Mouse (Mus musculus) thymus, adult 2 months (tissue): ENCODE measurements at regions not wholly inside any gene's neighbourhood (a gene's known extent, or its start where the extent isn't known, plus 50 kb on each side); places are given as distances from the start of the nearest gene placed in this dataset.
A peak's percentile ranks its signal among the peaks of the same experiment; 100 is the strongest.

Experiments
- DNase-seq: peaks from one replicate; pipeline ENCODE4 v3.0.0; 2021
- H3K27ac ChIP-seq: fragments of 200-500 bp; 2 replicates; pipeline ENCODE4 v1.5.1; 2012; ENCODE audit warnings: low read length, control low read depth; ENCODE audit not compliant: control insufficient read depth, insufficient read depth
- H3K27me3 ChIP-seq: fragments of 200-500 bp; 2 replicates; pipeline ENCODE4 v1.6.1; 2012; ENCODE audit warnings: mild to moderate bottlenecking, low read length, moderate library complexity, mixed read lengths; ENCODE audit not compliant: control insufficient read depth, insufficient read depth
- H3K36me3 ChIP-seq: fragments of 200-500 bp; 2 replicates; pipeline ENCODE4 v1.6.1; 2012; ENCODE audit warnings: mild to moderate bottlenecking, low read length, moderate library complexity; ENCODE audit not compliant: control insufficient read depth, insufficient read depth
- H3K4me1 ChIP-seq: fragments of 200-500 bp; replicated peaks from 2 replicates; pipeline ENCODE4 v1.6.1; 2012; ENCODE audit warnings: low read length; ENCODE audit not compliant: control insufficient read depth, insufficient read depth
- H3K4me3 ChIP-seq: fragments of 200-500 bp; 2 replicates; pipeline ENCODE4 v1.5.1; 2012; ENCODE audit warnings: mild to moderate bottlenecking, low read length, control low read depth, moderate library complexity; ENCODE audit not compliant: control insufficient read depth, insufficient read depth
- CTCF ChIP-seq: fragments of 200-500 bp; IDR thresholded peaks from 2 replicates; pipeline ENCODE4 v1.5.1; 2012; ENCODE audit warnings: mild to moderate bottlenecking, control low read depth, low read length, moderate library complexity, borderline replicate concordance; ENCODE audit not compliant: control insufficient read depth, poor library complexity, insufficient read depth; ENCODE audit errors: extremely low read depth
- POLR2A ChIP-seq: fragments of 200-500 bp; IDR thresholded peaks from 2 replicates; pipeline ENCODE4 v1.6.1; 2012; ENCODE audit warnings: mild to moderate bottlenecking, low read length, control low read depth, moderate library complexity; ENCODE audit not compliant: control insufficient read depth, poor library complexity, insufficient read depth; ENCODE audit errors: extremely low read depth
- WGBS: fragments of 180-500 bp; shearing (Covaris S2); methylation state at CpG from one replicate; pipeline ENCODE4 v1.1.7; 2018; 5-methylcytosine and 5-hydroxymethylcytosine counted together

DNA sequence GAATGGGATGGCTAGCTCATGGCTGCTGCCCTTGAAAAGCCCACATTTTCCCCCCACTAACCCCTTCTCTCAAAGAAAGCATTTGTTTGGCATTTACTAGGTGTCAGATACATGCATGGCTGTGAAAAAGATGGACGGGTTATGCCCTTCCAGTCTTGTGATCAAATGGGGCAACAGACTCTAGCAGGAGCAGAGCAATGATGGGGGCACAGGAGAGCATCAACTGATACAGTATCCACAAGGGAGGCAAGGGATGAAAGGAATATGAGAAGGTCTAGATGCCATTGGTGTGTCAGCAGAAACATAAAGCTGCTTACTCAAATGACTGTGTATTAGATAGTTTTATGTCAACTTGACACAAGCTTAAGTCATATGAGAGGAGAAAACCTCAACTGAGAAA is 315.9 kb downstream of the Mycn start:
- 98% methylated on average over 1 of the region's 1 CpGs for WGBS
- Histone ChIP-seq H3K27me3 (no peaks in the 10 kb centered on the region), H3K4me1 (no peaks in the 10 kb centered on the region), H3K36me3 (no peaks in the 10 kb centered on the region), H3K4me3 (no peak overlapping the region), H3K27ac (no peak overlapping the region)
- TF ChIP-seq POLR2A (no peak), CTCF (no peak)
- DNase-seq: no peak

DNA sequence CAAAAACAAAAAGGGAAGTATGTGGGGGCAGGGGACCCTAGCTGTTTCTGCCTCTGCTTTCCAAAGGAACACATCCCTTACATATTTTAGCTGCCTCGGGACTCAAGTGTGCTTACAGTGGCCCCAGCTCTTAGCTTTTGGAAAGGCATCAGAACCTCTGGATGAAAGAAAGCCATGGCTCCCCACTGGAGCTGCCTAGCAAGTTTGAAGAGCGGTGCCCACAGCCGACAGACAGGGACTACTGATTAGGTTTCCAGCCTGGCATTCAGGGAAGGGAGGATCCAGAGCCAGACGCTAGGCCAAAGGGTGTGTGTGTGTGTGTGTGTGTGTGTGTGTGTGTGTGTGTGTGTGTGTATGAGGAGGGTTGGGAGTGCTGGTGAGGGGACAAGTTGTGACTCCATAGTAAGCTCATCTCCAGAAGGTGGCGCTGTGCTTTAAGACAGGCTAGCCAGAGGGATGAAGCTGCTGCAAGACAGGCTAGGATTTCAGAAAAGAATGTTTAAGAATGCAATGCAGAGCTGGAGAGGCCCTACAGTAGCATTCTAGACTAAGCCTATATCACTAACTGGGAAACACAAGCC is 318.9 kb downstream of the Mycn start:
- no peak overlapping the region for H3K27ac ChIP-seq
- H3K36me3 ChIP-seq: no peaks in the 10 kb centered on the region
- H3K4me3 ChIP-seq: no peak overlapping the region
- no peaks in the 10 kb centered on the region for H3K27me3 ChIP-seq
- no peak for TF ChIP-seq POLR2A
- no peak for TF ChIP-seq CTCF
- H3K4me1 ChIP-seq: no peaks in the 10 kb centered on the region
- WGBS: 30% methylated on average over 5 of the region's 5 CpGs
- DNase-seq: peak; percentile 59

DNA sequence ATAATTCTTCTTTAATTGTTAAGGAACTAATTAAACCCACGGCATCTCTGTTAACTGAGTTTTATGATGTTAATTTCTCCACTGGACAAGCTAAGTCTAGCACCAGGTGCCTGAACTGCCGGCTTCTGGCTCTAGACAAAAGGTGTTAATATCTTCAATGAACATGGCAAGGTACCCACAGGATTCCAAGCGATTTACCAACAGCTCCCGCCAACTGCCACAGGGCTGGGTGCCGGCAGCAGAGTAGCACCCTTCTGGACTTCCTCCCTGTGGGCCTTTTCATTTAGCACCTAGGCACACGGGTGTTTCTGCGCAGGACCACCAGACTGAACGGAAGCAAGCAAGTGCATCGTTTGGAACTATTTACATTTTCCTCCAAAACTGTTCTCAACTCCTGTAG is 320.2 kb downstream of the Mycn start:
- WGBS: 93% methylated on average over 9 of the region's 9 CpGs
- TF ChIP-seq POLR2A: no peak
- TF ChIP-seq CTCF: no peak
- no peaks in the 10 kb centered on the region for H3K27me3 ChIP-seq
- DNase-seq: no peak
- H3K36me3 ChIP-seq: no peaks in the 10 kb centered on the region
- no peaks in the 10 kb centered on the region for H3K4me1 ChIP-seq
- no peak overlapping the region for H3K27ac ChIP-seq
- H3K4me3 ChIP-seq: no peak overlapping the region

DNA sequence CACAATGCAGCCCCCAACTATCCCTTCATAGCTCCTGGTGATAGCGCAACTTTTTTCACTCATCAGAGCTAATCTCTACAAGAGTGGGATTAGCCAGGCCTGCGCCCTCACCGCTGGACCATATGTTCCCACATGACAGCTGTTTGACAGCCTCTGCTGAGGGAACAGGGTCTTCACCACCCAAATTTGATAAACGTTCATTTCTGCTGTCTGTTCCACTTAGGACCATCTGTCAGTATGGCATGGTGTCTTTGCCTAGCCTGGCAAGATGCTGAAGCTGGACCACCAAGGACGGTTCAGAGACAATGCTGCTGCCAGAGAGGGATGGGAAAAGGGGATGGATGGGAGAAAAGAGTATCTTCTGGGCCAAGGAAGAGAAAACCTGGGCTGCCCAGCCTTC is 321.4 kb downstream of the Mycn start:
- no peaks in the 10 kb centered on the region for H3K27me3 ChIP-seq
- no peaks in the 10 kb centered on the region for H3K4me1 ChIP-seq
- DNase-seq: no peak
- H3K36me3 ChIP-seq: no peaks in the 10 kb centered on the region
- H3K4me3 ChIP-seq: no peak overlapping the region
- no peak overlapping the region for H3K27ac ChIP-seq
- TF ChIP-seq POLR2A: no peak
- TF ChIP-seq CTCF: no peak
- 93% methylated on average over 5 of the region's 5 CpGs for WGBS

DNA sequence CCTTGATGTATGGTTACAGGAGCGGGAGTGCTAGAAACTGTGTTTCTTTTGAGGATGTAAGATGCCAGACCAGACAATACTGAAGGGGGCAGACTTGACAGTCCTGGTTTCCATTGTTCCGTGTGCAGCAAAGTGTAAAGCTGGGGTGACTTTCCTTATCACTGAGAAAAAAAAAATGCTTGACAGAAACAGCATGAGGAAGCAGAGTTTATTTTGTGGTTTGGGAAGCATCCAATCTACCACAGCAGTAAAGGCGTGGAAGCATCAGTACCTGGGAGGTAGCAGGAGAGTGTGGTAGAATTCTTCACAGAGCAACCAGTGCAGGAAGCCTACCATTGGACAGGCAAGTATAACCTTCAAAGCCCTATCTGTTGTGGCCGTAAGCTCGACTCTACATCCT is 322.3 kb downstream of the Mycn start:
- H3K27me3 ChIP-seq: no peaks in the 10 kb centered on the region
- H3K36me3 ChIP-seq: no peaks in the 10 kb centered on the region
- H3K27ac ChIP-seq: no peak overlapping the region
- TF ChIP-seq CTCF (no peak), POLR2A (no peak)
- H3K4me3 ChIP-seq: no peak overlapping the region
- 77% methylated on average over 5 of the region's 5 CpGs for WGBS
- no peaks in the 10 kb centered on the region for H3K4me1 ChIP-seq
- no peak for DNase-seq

DNA sequence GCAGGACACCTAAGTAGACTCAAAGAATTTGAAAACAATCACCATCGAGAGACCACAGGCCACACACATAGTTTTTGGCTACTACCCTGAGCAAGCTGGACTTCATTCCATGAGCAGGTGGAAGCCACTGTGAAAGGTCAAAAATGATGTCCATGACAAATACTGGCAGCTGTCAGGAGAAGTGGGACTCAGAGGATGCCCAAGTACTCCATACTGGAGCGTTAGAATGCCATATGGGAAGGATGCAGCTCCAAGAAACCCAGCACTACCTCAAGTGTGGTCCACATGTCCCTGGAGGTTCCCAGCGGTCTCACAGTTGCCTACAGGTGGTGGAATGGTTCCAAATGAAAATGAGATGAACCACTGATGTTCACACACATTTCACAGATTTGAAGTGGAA is 329.2 kb downstream of the Mycn start:
- WGBS: 92% methylated on average over 3 of the region's 3 CpGs
- Histone ChIP-seq H3K27ac (no peak overlapping the region), H3K4me3 (no peak overlapping the region), H3K4me1 (no peaks in the 10 kb centered on the region), H3K36me3 (no peaks in the 10 kb centered on the region), H3K27me3 (no peaks in the 10 kb centered on the region)
- TF ChIP-seq POLR2A (no peak), CTCF (no peak)
- DNase-seq: no peak

DNA sequence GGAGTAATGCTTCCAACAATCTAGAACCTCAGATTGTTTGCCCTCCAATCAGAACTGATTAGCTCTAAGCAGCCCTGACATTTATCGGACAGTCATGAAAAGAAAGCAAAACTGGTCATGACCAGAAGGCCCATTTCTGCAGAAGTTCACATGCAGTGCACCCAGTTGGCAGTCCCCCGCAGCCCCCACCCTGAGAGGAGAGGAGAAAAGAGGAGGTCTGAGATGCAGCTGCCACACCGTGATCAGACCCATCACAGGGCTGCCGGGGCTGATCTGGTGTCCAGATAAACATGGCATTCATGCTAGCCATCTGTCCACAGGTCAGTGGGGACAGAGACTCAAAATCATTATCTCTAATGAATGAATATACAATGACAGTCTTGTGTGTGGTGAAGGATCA is 330.9 kb downstream of the Mycn start:
- WGBS: 78% methylated on average over 4 of the region's 4 CpGs
- no peaks in the 10 kb centered on the region for H3K27me3 ChIP-seq
- H3K36me3 ChIP-seq: no peaks in the 10 kb centered on the region
- no peak for TF ChIP-seq CTCF
- no peak for TF ChIP-seq POLR2A
- H3K4me1 ChIP-seq: no peaks in the 10 kb centered on the region
- no peak overlapping the region for H3K4me3 ChIP-seq
- no peak for DNase-seq
- no peak overlapping the region for H3K27ac ChIP-seq
